Mouse (Mus musculus): ENCODE data around the gene P2ry13.

The P2ry13 gene

GRCm38 (mm10) chr3:59197329-59197948 lies 13.2 kb downstream of the P2ry13 start:
- no peak for DNase-seq (ENCODE audit: low spot score)

- peak; percentile 69 for DNase-seq (ENCODE audit: low spot score)
Measured at GRCm38 (mm10) chr3:59194938-59195337, 15.7 kb downstream of the P2ry13 start, which contains the start of gene Gpr87. Gene Gpr87 (minus strand): TSS chr3:59195104.

- peak; percentile 55 for DNase-seq (ENCODE audit: low spot score)
Measured at GRCm38 (mm10) chr3:59194099-59194498, 16.6 kb downstream of the P2ry13 start.

DNA sequence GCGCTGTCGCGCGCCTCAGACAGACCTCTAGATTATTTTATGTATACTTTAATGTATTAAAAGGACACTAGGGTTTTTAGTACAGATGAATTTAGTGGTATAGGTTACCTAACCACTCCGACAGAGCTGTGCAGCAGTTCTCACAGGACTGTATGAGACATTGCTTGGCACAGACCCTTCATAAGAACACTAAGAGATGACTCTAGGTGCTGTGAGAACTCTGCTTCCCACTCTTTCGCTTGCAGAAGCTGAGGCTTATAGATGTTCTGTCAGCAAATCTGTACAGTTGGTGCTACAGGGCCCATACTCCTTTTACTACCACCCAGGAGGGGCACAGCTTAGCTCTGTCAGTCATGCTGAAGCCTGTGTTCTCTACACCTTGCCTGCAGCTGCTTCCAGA lies 19.0 kb downstream of the P2ry13 start:
- DNase-seq (ENCODE audit: low spot score): no peak

DNA sequence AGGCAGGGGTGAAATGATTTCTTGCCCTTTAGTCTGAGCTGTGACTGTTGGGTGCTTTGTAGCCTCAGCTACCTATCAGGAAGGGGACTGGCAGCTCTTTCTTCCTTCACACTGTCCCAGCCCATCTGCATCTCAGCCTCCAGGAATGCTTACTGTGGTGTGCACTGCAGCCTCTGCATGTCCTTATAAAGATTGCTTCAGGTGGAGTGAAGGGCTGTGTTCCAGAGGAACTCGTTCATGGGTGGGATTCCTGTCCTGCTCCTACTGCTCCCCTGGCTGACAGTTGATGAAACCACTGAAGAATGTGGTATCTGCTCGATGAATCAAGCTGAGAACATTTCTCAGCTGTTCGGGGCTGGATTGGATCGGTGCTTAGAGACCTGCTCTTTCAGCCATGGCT lies 23.3 kb downstream of the P2ry13 start:
- no peak for DNase-seq (ENCODE audit: low spot score)

- no peak for DNase-seq (ENCODE audit: low spot score)
Measured at GRCm38 (mm10) chr3:59185662-59186061, 25.0 kb downstream of the P2ry13 start.

- DNase-seq (ENCODE audit: low spot score): no peak
Measured at GRCm38 (mm10) chr3:59182129-59182528, 28.6 kb downstream of the P2ry13 start.

DNA sequence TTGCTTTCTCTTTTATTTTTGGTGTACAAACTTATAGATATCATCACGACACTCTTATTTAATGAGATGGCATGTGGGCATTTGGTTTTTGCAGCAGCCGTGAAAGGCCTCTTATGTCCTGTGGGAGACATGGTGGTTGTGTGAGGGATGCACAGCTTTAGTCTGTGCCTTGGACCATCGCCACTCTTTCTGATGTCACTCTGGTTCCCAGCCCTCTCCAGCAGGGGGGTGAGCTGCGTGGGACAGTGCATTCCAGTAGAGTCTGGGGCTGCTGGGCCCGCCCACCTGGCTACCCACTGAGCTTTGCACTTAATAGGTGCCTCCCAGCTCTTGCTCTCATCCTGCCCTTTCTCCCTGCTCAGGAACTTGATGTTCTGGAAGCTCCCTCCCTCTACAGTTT lies 29.5 kb downstream of the P2ry13 start:
- DNase-seq (ENCODE audit: low spot score): no peak

- DNase-seq (ENCODE audit: low spot score): no peak
Measured at GRCm38 (mm10) chr3:59176871-59177270, 33.8 kb downstream of the P2ry13 start.

DNA sequence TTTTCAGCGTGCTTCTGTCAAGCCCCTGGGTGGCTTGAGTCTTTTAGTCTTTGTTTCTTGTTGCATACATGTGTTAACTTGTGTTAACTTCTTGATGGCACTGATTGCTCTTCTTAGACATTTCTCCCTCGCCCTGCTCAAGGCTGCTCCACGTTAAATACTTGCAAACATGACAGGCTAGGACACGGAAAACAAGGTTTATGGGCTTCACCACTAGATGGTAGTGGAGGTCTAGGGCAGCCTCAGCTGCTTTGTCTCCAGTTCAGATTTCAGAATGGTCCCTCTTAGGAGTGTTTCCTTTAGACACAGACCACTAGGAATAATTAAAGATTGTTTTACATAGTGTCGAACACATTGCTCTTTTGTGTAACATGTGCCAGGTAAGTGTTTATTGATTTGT lies 35.4 kb downstream of the P2ry13 start:
- DNase-seq (ENCODE audit: low spot score): peak; percentile 46

DNA sequence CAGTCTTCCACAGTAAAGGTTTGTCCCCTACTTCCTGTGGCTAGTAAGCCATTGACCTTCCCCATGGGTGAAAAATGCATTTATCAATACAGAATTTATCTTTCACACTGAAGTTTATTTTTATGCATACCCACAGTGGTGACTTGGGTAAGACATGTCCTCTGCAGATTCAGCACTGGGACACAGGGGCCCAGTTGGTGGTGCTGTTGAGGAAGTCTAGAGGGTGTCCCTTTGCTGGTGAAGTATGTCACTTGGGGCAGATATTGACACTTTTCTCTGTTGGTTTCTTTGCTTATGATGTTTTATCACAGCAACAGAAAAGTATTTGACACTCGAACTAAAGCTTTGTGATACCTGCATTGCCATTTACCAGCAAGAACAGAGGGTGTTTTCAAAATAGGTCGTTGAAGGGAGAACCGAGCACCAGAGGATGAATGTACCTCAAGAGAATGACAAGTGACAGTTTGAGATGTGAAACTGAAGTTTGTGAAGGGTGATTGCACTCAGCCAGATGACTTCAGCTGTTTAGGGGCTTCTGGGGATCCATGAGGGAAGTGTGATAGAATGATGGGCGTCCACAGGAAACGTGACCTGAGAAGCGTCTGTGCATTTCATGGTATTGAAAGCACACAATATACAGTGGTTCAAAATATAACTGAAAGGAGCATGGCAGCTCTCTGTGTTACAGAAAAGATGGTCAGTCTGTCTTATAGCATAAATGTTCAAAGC lies 36.1 kb downstream of the P2ry13 start:
- DNase-seq (ENCODE audit: low spot score): no peak

GRCm38 (mm10) chr3:59169921-59170627 lies 40.6 kb downstream of the P2ry13 start:
- DNase-seq (ENCODE audit: low spot score): no peak

GRCm38 (mm10) chr3:59169215-59169614 lies 41.5 kb downstream of the P2ry13 start:
- DNase-seq (ENCODE audit: low spot score): no peak

DNA sequence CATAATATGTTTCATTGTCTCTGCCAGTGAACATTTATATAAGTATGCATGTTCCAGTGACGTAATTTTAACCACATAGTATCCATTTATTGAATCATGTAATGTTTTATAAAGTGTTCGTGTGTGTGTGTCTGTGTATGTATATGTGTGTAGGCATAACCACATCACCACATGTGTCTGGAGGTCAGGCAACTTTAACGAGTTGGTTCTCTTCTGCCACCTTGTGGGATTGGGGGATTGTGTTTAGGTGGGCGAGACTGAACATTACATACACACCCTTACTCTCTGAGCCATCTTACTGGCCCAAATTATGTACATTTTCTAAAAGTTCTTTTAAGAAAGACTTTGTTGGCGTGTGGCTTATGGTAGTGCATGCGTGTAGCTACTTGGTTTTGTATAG lies 42.2 kb downstream of the P2ry13 start:
- DNase-seq (ENCODE audit: low spot score): no peak

- DNase-seq (ENCODE audit: low spot score): no peak
Measured at GRCm38 (mm10) chr3:59167417-59168054, 43.1 kb downstream of the P2ry13 start.

DNA sequence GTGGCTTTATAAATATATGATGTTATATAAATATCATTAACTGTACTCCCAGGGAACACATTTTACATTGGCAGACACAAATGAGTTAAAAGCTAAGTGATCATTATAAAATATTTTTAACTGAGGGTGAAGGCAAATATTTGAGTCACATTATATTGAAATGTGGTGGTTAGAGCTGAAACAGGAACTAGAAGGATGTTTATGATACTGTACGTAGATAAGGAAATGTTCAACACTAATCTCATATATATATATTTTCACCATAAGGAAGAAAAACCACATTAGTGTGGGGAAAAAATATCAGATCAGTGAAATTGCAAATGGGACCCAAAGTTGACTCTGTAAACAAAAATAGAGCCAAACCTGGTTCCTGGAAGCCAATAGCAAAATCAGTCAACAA lies 50.2 kb downstream of the P2ry13 start:
- no peak for DNase-seq (ENCODE audit: low spot score)
